Mouse (Mus musculus) stomach, embryonic 16.5 days (tissue): Measurements from ENCODE around the gene Tat. TPM values are rescaled to one million over a fixed set of nuclear protein-coding genes. Genes with fewer than 3 reads are reported as not detected.

ENCODE experiments used
- ATAC-seq: fragments of 200-750 bp; cut with Nextera tagmentation; 2 replicates; pipeline ENCODE4 v1.8.0; 2017; ENCODE audit warnings: moderate number of reproducible peaks, moderate TSS enrichment; ENCODE audit not compliant: insufficient read depth, low FRiP score
- H3K27ac ChIP-seq: fragments of 300-500 bp; sonication (generic); 2 replicates; pipeline ENCODE4 v1.5.1; 2014; ENCODE audit warnings: low read length
- H3K27me3 ChIP-seq: fragments of 300-500 bp; sonication (generic); 2 replicates; pipeline ENCODE4 v1.6.1; 2014; ENCODE audit warnings: low read length, control low read depth, mixed read lengths; ENCODE audit not compliant: control insufficient read depth, insufficient read depth
- H3K36me3 ChIP-seq: fragments of 300-500 bp; sonication (generic); 2 replicates; pipeline ENCODE4 v1.6.1; 2014; ENCODE audit warnings: low read length; ENCODE audit not compliant: control insufficient read depth, insufficient read depth
- H3K4me1 ChIP-seq: fragments of 300-500 bp; sonication (generic); 2 replicates; pipeline ENCODE4 v1.6.1; 2014; ENCODE audit warnings: low read length, control low read depth, mixed read lengths; ENCODE audit not compliant: control insufficient read depth, insufficient read depth
- H3K4me2 ChIP-seq: fragments of 300-500 bp; sonication (generic); 2 replicates; pipeline ENCODE4 v1.6.1; 2014; ENCODE audit warnings: low read depth, low read length, mixed read lengths
- H3K4me3 ChIP-seq: fragments of 300-500 bp; sonication (generic); replicated peaks from 2 replicates; pipeline ENCODE4 v1.5.1; 2014; ENCODE audit warnings: mild to moderate bottlenecking, low read length
- H3K9ac ChIP-seq: fragments of 300-500 bp; sonication (generic); 2 replicates; pipeline ENCODE4 v1.6.1; 2014; ENCODE audit warnings: low read length
- H3K9me3 ChIP-seq: fragments of 300-500 bp; sonication (generic); replicated peaks from 2 replicates; pipeline ENCODE4 v1.6.1; 2016; ENCODE audit warnings: low read length, control low read depth; ENCODE audit not compliant: control insufficient read depth
- WGBS: fragments of 180-500 bp; shearing (Covaris S2); extraction: QIAGEN DNeasy Blood & Tissue Kit; methylation state at CpG from one replicate; pipeline ENCODE4 v1.1.7; 2014; 5-methylcytosine and 5-hydroxymethylcytosine counted together
- polyA plus RNA-seq: library from polyadenylated mRNA; unstranded; fragments of >200 nt; fragmentation: Nextera tagmentation; extraction: Ambion mirVana; gene quantifications from 2 replicates; pipeline ENCODE4 v1.2.1, GENCODE M21; 2015

Tat gene
- polyA plus RNA-seq, 1 experiment from 2014 or later: not detected

GRCm38 (mm10) chr8:109970323-109970722, 19.9 kb upstream of the Tat start:
- no peak for ATAC-seq
- H3K27me3 ChIP-seq: 0 out of 2 replicates have a peak, but pooled peaks cover 4% of the 10 kb centered on the region
- no peaks in the 10 kb centered on the region for H3K4me1 ChIP-seq
- no peak overlapping the region for H3K27ac ChIP-seq
- H3K9me3 ChIP-seq: no peaks in the 10 kb centered on the region
- H3K4me2 ChIP-seq: no peak overlapping the region
- WGBS: 8% methylated on average over 9 of the region's 9 CpGs
- H3K9ac ChIP-seq: no peak overlapping the region
- H3K36me3 ChIP-seq: no peaks in the 10 kb centered on the region
- H3K4me3 ChIP-seq: no peak overlapping the region

- Histone ChIP-seq H3K4me2 (no peak overlapping the region), H3K9me3 (no peaks in the 10 kb centered on the region), H3K27me3 (0 out of 2 replicates have a peak, but pooled peaks cover 4% of the 10 kb centered on the region), H3K27ac (no peak overlapping the region), H3K4me1 (no peaks in the 10 kb centered on the region), H3K4me3 (no peak overlapping the region), H3K9ac (no peak overlapping the region), H3K36me3 (no peaks in the 10 kb centered on the region)
- 74% methylated on average over 4 of the region's 4 CpGs for whole genome bisulfite sequencing
- no peak for ATAC-seq
Observed at GRCm38 (mm10) chr8:109972901-109973300, 17.3 kb upstream of the Tat start.

GRCm38 (mm10) chr8:109979339-109979738, 10.9 kb upstream of the Tat start:
- no peak for ATAC-seq

GRCm38 (mm10) chr8:109982386-109983105, 7.7 kb upstream of the Tat start:
- no peaks in the 10 kb centered on the region for H3K36me3 ChIP-seq
- 72% methylated on average over 15 of the region's 15 CpGs for WGBS
- no peak overlapping the region for H3K4me2 ChIP-seq
- H3K4me3 ChIP-seq: no peak overlapping the region
- H3K4me1 ChIP-seq: no peaks in the 10 kb centered on the region
- no peaks in the 10 kb centered on the region for H3K9me3 ChIP-seq
- no peaks in the 10 kb centered on the region for H3K27me3 ChIP-seq
- no peak overlapping the region for H3K27ac ChIP-seq
- H3K9ac ChIP-seq: no peak overlapping the region
- ATAC-seq: no peak

More at GRCm38 (mm10) chr8:109979339-109979738, 10.9 kb upstream of the Tat start:
- Histone ChIP-seq H3K36me3 (no peaks in the 10 kb centered on the region), H3K4me3 (no peak overlapping the region), H3K27me3 (no peaks in the 10 kb centered on the region), H3K4me1 (no peaks in the 10 kb centered on the region), H3K9ac (no peak overlapping the region), H3K4me2 (no peak overlapping the region), H3K27ac (no peak overlapping the region), H3K9me3 (no peaks in the 10 kb centered on the region)
- 60% methylated on average over 6 of the region's 6 CpGs for WGBS

GRCm38 (mm10) chr8:109983944-109984343, 6.3 kb upstream of the Tat start:
- Histone ChIP-seq H3K4me2 (no peak overlapping the region), H3K27ac (no peak overlapping the region), H3K9me3 (no peaks in the 10 kb centered on the region), H3K27me3 (no peaks in the 10 kb centered on the region), H3K4me3 (no peak overlapping the region), H3K9ac (no peak overlapping the region), H3K36me3 (no peaks in the 10 kb centered on the region), H3K4me1 (no peaks in the 10 kb centered on the region)
- 38% methylated on average over 5 of the region's 5 CpGs for WGBS
- no peak for ATAC-seq

GRCm38 (mm10) chr8:109986384-109986783, 3.9 kb upstream of the Tat start:
- Histone ChIP-seq H3K4me3 (no peak overlapping the region), H3K36me3 (no peaks in the 10 kb centered on the region), H3K9me3 (no peaks in the 10 kb centered on the region), H3K4me1 (no peaks in the 10 kb centered on the region), H3K4me2 (no peak overlapping the region), H3K9ac (no peak overlapping the region), H3K27me3 (no peaks in the 10 kb centered on the region), H3K27ac (no peak overlapping the region)
- WGBS: 57% methylated on average over 7 of the region's 7 CpGs
- no peak for ATAC-seq

- H3K36me3 ChIP-seq: no peaks in the 10 kb centered on the region
- no peak overlapping the region for H3K27ac ChIP-seq
- H3K9ac ChIP-seq: no peak overlapping the region
- H3K4me2 ChIP-seq: no peak overlapping the region
- H3K4me3 ChIP-seq: no peak overlapping the region
- no peaks in the 10 kb centered on the region for H3K4me1 ChIP-seq
- H3K9me3 ChIP-seq: no peaks in the 10 kb centered on the region
- ATAC-seq: no peak
- WGBS: 72% methylated on average over 7 of the region's 7 CpGs
- H3K27me3 ChIP-seq: no peaks in the 10 kb centered on the region
Observed at GRCm38 (mm10) chr8:109987776-109988175, 2.5 kb upstream of the Tat start.

GRCm38 (mm10) chr8:109989151-109989550, 1.1 kb upstream of the Tat start:
- H3K36me3 ChIP-seq: no peaks in the 10 kb centered on the region
- H3K27ac ChIP-seq: no peak overlapping the region
- no peaks in the 10 kb centered on the region for H3K27me3 ChIP-seq
- H3K9ac ChIP-seq: no peak overlapping the region
- ATAC-seq: no peak
- 87% methylated on average over 8 of the region's 8 CpGs for WGBS
- no peak overlapping the region for H3K4me3 ChIP-seq
- H3K4me2 ChIP-seq: no peak overlapping the region
- H3K4me1 ChIP-seq: no peaks in the 10 kb centered on the region
- no peaks in the 10 kb centered on the region for H3K9me3 ChIP-seq

- Histone ChIP-seq H3K4me1 (no peaks in the 10 kb centered on the region), H3K27me3 (no peaks in the 10 kb centered on the region), H3K36me3 (no peaks in the 10 kb centered on the region), H3K4me2 (no peak overlapping the region), H3K9me3 (no peaks in the 10 kb centered on the region), H3K9ac (no peak overlapping the region), H3K4me3 (no peak overlapping the region), H3K27ac (no peak overlapping the region)
- 80% methylated on average over 5 of the region's 5 CpGs for WGBS
- no peak for ATAC-seq
Observed at GRCm38 (mm10) chr8:109992166-109992565, 1.9 kb downstream of the Tat start.
